Mouse (Mus musculus): ENCODE data around the gene Dgcr2.

GRCm38 (mm10) chr16:17851331-17851730 lies 47.0 kb downstream of the Dgcr2 start:
- TF ChIP-seq CTCF (IDR thresholded peaks at IDR 0.05; ENCODE audit: extremely low read depth, insufficient read length, insufficient replicate concordance, low read depth, low read length) (no peak), POLR2A (IDR thresholded peaks at IDR 0.05; ENCODE audit: low read depth, low read length) (no peak)

Data from small intestine, adult 2 months (tissue).